Mouse (Mus musculus) midbrain, embryonic 11.5 days (tissue): ENCODE data around the gene Rgl2. TPM values are rescaled to one million over a fixed set of nuclear protein-coding genes. Genes with fewer than 3 reads are reported as not detected.

ENCODE experiments used
- ATAC-seq: fragments of 200-750 bp; cut with Nextera tagmentation; 2 replicates; pipeline ENCODE4 v1.8.0; 2017; ENCODE audit warnings: moderate TSS enrichment, moderate library complexity; ENCODE audit not compliant: low FRiP score
- DNase-seq: peaks from one replicate; pipeline ENCODE4 v3.0.0; 2015; ENCODE audit warnings: low spot score; ENCODE audit errors: missing footprints
- H3K27ac ChIP-seq: fragments of 300-500 bp; sonication (generic); 2 replicates; pipeline ENCODE4 v1.5.1; 2014; ENCODE audit warnings: low read depth, low read length
- H3K27me3 ChIP-seq: fragments of 300-500 bp; sonication (generic); 2 replicates; pipeline ENCODE4 v1.6.1; 2014; ENCODE audit warnings: mild to moderate bottlenecking, low read length, moderate library complexity, mixed read lengths; ENCODE audit not compliant: control insufficient read depth, insufficient read depth
- H3K36me3 ChIP-seq: fragments of 300-500 bp; sonication (generic); 2 replicates; pipeline ENCODE4 v1.6.1; 2014; ENCODE audit warnings: mild to moderate bottlenecking, low read length, moderate library complexity, mixed read lengths; ENCODE audit not compliant: control insufficient read depth, insufficient read depth
- H3K4me1 ChIP-seq: fragments of 300-500 bp; sonication (generic); 2 replicates; pipeline ENCODE4 v1.6.1; 2014; ENCODE audit warnings: low read length; ENCODE audit not compliant: control insufficient read depth, insufficient read depth
- H3K4me2 ChIP-seq: fragments of 300-500 bp; sonication (generic); 2 replicates; pipeline ENCODE4 v1.6.1; 2014; ENCODE audit warnings: mild to moderate bottlenecking, moderate library complexity
- H3K4me3 ChIP-seq: fragments of 300-500 bp; sonication (generic); 2 replicates; pipeline ENCODE4 v1.5.1; 2014; ENCODE audit warnings: low read depth, low read length
- H3K9ac ChIP-seq: fragments of 300-500 bp; sonication (generic); 2 replicates; pipeline ENCODE4 v1.6.1; 2014; ENCODE audit warnings: low read length
- H3K9me3 ChIP-seq: fragments of 300-500 bp; sonication (generic); 2 replicates; pipeline ENCODE4 v1.6.1; 2016; ENCODE audit warnings: low read length; ENCODE audit not compliant: control insufficient read depth
- WGBS: fragments of 180-500 bp; shearing (Covaris S2); extraction: QIAGEN DNeasy Blood & Tissue Kit; methylation state at CpG from one replicate; pipeline ENCODE4 v1.1.7; 2014; 5-methylcytosine and 5-hydroxymethylcytosine counted together
- polyA plus RNA-seq: library from polyadenylated mRNA; unstranded; fragments of >200 nt; fragmentation: Nextera tagmentation; extraction: Ambion mirVana; gene quantifications from 2 replicates; pipeline ENCODE4 v1.2.1, GENCODE M21; 2014

Rgl2 gene
- polyA plus RNA-seq, 1 experiment from 2014 or later = 33.6 TPM

DNA sequence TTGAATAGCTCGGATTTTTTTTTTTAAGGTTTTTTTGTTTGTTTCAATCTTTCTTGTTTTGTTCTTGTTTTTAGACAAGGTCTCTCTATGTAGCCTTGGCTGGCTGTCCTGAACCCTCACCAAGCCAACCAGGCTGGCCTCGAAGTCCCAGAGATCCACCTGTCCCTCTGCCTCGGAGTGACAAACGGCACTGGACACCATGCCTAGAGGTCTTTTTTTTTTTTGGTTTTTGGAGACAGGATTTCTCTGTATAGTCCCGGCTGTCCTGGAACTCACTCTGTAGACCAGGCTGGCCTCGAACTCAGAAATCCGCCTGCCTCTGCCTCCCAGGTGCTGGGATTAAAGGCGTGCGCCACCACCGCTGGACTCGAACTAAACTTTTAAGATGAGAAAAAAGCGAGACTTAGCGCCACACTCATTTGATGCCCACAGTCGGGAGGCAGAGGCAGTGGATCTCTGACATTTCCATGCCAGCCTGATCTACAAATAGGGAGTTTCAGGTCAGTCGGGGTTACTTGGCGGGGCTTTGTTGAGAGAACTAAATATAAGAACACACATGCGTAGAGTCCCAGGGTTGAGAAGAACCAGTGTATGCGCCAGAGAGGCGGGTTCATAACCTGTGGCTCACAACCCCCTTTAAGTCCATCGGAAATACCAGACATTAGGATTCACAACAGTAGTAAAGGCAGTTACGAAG lies 944 bp upstream of the Rgl2 start:
- Histone ChIP-seq H3K27me3 (no peaks in the 10 kb centered on the region), H3K9me3 (no peaks in the 10 kb centered on the region), H3K4me1 (peaks cover 15% of the 10 kb centered on the region), H3K4me3 (peak overlapping the region; percentile 87), H3K36me3 (no peaks in the 10 kb centered on the region), H3K9ac (peak overlapping the region; percentile 88), H3K27ac (no peak overlapping the region), H3K4me2 (peak overlapping the region; percentile 89)
- DNase-seq = no peak
- ATAC-seq = no peak
- WGBS = 63% methylated on average over 21 of the region's 21 CpGs

- no peaks in the 10 kb centered on the region for H3K36me3 ChIP-seq
- H3K4me1 ChIP-seq = peaks cover 15% of the 10 kb centered on the region
- peak overlapping the region; percentile 87 for H3K4me3 ChIP-seq
- DNase-seq = peak; percentile 90
- peak overlapping the region; percentile 89 for H3K27ac ChIP-seq
- ATAC-seq = peak; percentile 12; the same call in 1 of the 2 replicates
- under 1% methylated on average over 45 of the region's 45 CpGs for WGBS
- H3K9ac ChIP-seq = peak overlapping the region; percentile 88
- no peaks in the 10 kb centered on the region for H3K9me3 ChIP-seq
- H3K4me2 ChIP-seq = peak overlapping the region; percentile 89
- no peaks in the 10 kb centered on the region for H3K27me3 ChIP-seq
These were observed 1.2 kb downstream of the Rgl2 start for GRCm38 (mm10) chr17:33930280-33931158.

DNA sequence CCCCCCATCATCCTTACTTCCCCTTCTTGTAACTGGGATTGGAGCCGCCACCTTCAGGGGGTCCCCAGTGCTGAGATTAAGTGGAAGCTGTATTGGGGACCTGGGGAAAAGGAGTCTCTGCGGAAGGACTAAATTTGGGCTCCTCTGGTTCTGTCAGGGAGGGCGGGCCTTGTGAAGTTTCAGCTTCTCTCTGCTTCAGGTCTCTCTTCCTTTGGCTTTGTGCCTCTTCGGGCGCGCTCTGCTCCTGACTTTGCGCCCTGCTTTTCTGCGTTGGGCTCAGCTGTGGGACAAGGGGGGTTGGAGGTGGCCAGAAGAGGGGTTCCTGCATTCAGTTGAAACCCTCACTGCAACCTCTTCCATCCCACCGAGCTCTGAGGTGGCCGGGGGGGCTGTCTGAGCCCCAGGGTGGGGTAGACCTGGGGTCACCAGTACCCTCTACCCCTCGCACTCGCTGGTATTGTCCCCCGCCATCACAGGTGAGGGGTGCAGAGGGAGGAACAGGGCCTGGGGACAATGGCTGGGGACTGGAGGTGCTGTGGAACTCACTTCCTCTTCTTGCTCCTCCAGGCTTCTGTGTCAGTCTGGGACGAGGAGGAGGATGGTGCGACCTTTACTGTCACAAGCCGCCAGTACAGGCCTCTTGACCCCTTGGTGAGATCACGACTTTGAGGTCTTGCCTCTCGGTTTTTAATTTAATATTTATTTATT lies 2.0 kb downstream of the Rgl2 start:
- no peaks in the 10 kb centered on the region for H3K36me3 ChIP-seq
- 35% methylated on average over 18 of the region's 18 CpGs for WGBS
- H3K27me3 ChIP-seq = no peaks in the 10 kb centered on the region

GRCm38 (mm10) chr17:33931947-33932346 lies 2.6 kb downstream of the Rgl2 start:
- Histone ChIP-seq H3K36me3 (peaks cover under 1% of the 10 kb centered on the region), H3K4me2 (no peak overlapping the region), H3K9me3 (no peaks in the 10 kb centered on the region), H3K4me3 (no peak overlapping the region), H3K4me1 (peaks cover 15% of the 10 kb centered on the region), H3K27me3 (no peaks in the 10 kb centered on the region), H3K27ac (no peak overlapping the region), H3K9ac (no peak overlapping the region)
- ATAC-seq (no peak), DNase-seq (no peak)
- WGBS = 92% methylated on average over 11 of the region's 11 CpGs

More for the DNA sequence above, 2.0 kb downstream of the Rgl2 start:
- H3K9me3 ChIP-seq = no peaks in the 10 kb centered on the region
- ATAC-seq (no peak), DNase-seq (no peak)
- peaks cover 15% of the 10 kb centered on the region for H3K4me1 ChIP-seq
- H3K4me2 ChIP-seq = peak overlapping the region; percentile 89
- peak overlapping the region; percentile 87 for H3K4me3 ChIP-seq
- H3K9ac ChIP-seq = peak overlapping the region; percentile 88
- H3K27ac ChIP-seq = no peak overlapping the region

DNA sequence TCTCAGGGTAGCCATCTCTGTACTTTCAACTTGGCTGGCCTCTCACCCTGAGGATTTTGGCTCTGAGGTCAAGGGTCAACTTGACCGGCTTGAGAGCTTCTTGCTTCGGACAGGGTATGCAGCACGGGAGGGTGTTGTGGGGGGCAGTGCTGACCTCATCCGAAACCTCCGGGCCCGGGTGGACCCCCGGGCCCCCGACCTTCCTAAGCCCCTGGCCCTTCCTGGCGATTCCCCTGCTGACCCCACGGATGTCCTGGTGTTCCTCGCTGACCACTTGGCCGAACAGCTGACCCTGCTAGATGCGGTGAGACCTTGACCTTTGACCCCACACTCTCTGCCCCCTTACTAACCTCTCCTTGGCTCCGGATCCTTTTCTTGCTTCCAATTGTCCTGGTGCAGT lies 3.1 kb downstream of the Rgl2 start:
- no peak overlapping the region for H3K4me2 ChIP-seq
- H3K36me3 ChIP-seq = peaks cover 5% of the 10 kb centered on the region
- H3K9me3 ChIP-seq = no peaks in the 10 kb centered on the region
- DNase-seq = no peak
- H3K27me3 ChIP-seq = no peaks in the 10 kb centered on the region
- no peak overlapping the region for H3K9ac ChIP-seq
- H3K4me1 ChIP-seq = peaks cover 15% of the 10 kb centered on the region
- H3K27ac ChIP-seq = no peak overlapping the region
- H3K4me3 ChIP-seq = no peak overlapping the region
- no peak for ATAC-seq
- 89% methylated on average over 14 of the region's 14 CpGs for WGBS

DNA sequence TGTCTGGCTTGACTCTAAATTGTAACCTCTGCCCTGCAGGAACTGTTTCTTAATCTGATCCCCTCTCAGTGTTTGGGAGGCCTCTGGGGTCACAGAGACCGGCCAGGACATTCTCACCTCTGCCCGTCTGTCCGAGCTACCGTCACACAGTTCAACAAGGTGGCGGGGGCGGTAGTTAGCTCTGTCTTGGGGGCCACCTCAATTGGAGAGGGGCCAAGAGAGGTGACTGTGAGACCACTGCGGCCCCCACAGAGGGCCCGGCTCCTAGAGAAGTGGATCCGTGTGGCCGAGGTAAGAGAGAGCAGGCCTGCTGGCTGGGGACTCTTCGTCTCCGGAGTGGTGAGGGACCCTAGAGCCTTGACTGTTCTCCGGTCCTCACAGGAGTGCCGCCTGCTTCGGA lies 3.6 kb downstream of the Rgl2 start:
- peaks cover 8% of the 10 kb centered on the region for H3K36me3 ChIP-seq
- H3K9ac ChIP-seq = no peak overlapping the region
- no peaks in the 10 kb centered on the region for H3K9me3 ChIP-seq
- peaks cover 15% of the 10 kb centered on the region for H3K4me1 ChIP-seq
- no peak overlapping the region for H3K4me2 ChIP-seq
- ATAC-seq = no peak
- H3K27me3 ChIP-seq = no peaks in the 10 kb centered on the region
- H3K4me3 ChIP-seq = no peak overlapping the region
- DNase-seq = no peak
- WGBS = 90% methylated on average over 15 of the region's 15 CpGs
- no peak overlapping the region for H3K27ac ChIP-seq

DNA sequence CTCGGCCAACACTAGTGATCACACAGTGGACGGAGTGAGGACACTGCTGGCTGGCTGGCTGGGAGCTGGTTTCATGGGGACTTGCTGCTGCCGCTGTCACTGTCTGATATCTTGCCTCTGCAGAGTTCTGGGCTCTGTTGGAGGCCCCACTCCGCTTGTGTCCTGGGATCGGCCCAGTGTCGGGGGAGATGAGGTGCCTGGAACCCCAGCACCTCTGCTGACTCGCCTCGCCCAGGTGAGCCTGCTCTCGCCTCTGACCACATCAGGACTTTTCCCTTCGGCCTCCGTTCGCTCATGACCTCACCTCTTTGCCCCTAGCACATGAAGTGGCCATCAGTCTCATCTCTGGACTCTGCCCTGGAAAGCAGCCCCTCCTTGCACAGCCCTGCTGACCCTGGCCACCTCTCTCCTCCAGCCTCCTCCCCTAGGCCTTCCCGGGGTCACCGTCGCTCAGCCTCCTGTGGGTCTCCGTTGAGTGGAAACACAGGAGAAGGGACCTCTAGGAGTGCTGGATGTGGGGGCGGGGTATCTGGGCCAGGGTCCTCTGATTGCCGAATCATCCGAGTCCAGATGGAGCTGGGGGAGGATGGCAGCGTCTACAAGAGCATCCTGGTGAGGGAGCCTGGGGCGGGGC lies 6.2 kb downstream of the Rgl2 start:
- H3K36me3 ChIP-seq = peaks cover 11% of the 10 kb centered on the region
- H3K9me3 ChIP-seq = no peaks in the 10 kb centered on the region
- H3K4me2 ChIP-seq = no peak overlapping the region
- no peak for ATAC-seq
- H3K27me3 ChIP-seq = no peaks in the 10 kb centered on the region
- H3K4me1 ChIP-seq = peaks cover 18% of the 10 kb centered on the region
- WGBS = 89% methylated on average over 21 of the region's 21 CpGs
- H3K4me3 ChIP-seq = no peak overlapping the region
- DNase-seq = no peak
- no peak overlapping the region for H3K27ac ChIP-seq
- no peak overlapping the region for H3K9ac ChIP-seq

- Histone ChIP-seq H3K9me3 (no peaks in the 10 kb centered on the region), H3K36me3 (peaks cover 11% of the 10 kb centered on the region), H3K27me3 (no peaks in the 10 kb centered on the region), H3K4me2 (no peak overlapping the region), H3K4me1 (peaks cover 17% of the 10 kb centered on the region), H3K27ac (no peak overlapping the region), H3K9ac (no peak overlapping the region), H3K4me3 (no peak overlapping the region)
- WGBS = 86% methylated on average over 15 of the region's 15 CpGs
- ATAC-seq (no peak), DNase-seq (no peak)
These were observed 7.7 kb downstream of the Rgl2 start for GRCm38 (mm10) chr17:33936993-33937392.
